Mouse (Mus musculus): ENCODE data around the gene Tmigd1. TPM values are rescaled to one million over a fixed set of nuclear protein-coding genes. Genes with fewer than 3 reads are reported as not detected.

Tmigd1 gene
- not detected in 2 replicates for polyA plus RNA-seq (2015; fragmentation: Nextera tagmentation; extraction: Ambion mirVana)

DNA sequence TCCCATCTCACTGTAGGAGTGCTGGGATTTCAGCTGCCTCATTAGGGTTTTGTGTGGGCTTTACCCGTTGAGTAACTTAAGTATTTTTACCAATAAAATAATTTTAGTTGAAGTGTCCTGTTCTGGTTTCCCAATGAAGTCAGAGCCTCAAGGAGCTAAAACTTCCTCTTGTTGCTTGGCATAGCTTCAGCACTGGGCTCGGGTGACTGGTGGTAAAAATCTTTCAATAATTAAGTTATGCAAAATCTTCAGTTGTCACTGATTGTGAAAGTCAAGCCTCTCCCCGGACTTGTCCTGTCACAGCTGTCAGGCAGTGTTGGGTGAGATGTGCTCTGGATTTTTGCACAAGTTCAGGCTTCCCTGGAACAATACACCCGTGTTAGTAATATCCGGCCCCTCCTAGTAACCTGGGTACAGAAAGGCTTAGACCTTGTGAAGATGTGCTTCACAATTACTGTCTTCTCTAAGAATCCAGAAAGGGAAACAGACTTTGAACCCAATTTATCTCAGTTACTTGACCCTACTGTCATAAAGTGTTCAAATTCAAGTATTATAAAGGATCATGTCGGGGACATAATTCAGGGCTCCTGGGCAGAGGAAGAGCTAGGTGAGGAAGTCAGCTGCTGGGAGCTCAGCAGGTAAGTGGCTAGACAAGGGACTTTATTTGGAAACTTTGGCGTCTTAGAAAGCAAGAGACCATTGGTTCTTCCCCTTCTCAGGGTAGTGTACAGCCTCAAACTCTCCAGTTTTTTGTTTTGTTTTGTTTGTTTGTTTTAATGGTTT is at the start of gene Tmigd1:
Tmigd1 (plus strand) TSS at position 581 of the 783 bp plus-strand sequence.
- no peak for ATAC-seq (ENCODE audit: low FRiP score, low read depth)
- Histone ChIP-seq H3K9ac (no peak within 1 kb of the TSS), H3K27ac (replicated peaks) (no peak within 1 kb of the TSS), H3K4me3 (no peak within 1 kb of the TSS), H3K9me3 (no peaks in the 10 kb centered on the region), H3K36me3 (no peaks in the 10 kb centered on the region), H3K4me2 (no peak within 1 kb of the TSS), H3K27me3 (no peaks in the 10 kb centered on the region), H3K4me1 (replicated peaks) (no peaks in the 10 kb centered on the region)
- whole genome bisulfite sequencing: 75% methylated on average over 7 of the region's 7 CpGs

DNA sequence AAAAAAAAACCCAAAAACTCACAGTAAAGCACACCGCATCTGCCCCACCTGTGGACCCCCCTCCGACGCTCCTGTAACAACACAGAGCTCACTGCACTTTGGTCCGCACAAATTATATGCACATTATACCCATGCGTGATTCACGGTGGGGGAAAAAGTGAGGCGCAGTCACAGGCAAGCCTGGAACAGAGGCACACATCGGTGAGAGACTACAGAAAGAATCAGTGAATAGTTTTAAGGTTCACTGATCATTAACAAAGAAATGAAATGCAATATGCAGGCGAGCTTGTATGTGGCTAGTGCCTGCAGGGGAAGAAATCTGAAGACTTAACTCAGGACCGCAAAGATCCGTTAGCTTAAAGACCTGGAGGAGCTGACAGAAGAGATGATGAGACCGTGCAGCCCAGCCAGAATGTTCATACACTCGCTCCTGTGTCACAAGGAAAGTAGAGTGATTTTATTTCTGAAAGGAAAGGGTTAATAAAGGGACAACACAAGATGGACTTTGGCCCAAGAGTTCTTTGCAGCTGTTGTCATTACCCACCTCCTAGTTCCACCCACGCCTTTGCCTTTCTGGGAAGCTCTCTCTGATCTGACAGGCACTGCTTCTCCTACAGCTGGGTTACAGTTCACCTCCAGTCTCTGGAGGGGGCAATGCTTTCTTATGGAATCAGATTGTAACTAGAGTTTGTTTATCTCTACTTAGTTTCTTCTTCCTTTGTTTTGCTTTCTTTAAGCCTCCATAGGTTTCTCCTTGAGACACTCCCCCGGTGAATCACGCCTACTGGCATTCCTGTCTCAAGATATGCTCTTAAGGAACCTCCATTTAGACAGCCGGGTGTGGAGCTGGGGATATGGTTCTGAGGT is 47.3 kb upstream of the Tmigd1 start:
- Histone ChIP-seq H3K9me3 (no peaks in the 10 kb centered on the region), H3K36me3 (no peaks in the 10 kb centered on the region), H3K4me1 (replicated peaks) (no peaks in the 10 kb centered on the region), H3K27me3 (no peaks in the 10 kb centered on the region), H3K9ac (no peak overlapping the region), H3K27ac (replicated peaks) (no peak overlapping the region), H3K4me3 (no peak overlapping the region), H3K4me2 (no peak overlapping the region)
- ATAC-seq (ENCODE audit: low FRiP score, low read depth): no peak
- 35% methylated on average over 17 of the region's 17 CpGs for WGBS

GRCm38 (mm10) chr11:76856601-76857000 is 45.4 kb upstream of the Tmigd1 start:
- no peak overlapping the region for H3K4me2 ChIP-seq
- ATAC-seq (ENCODE audit: low FRiP score, low read depth): no peak
- 92% methylated on average over 2 of the region's 2 CpGs for WGBS
- no peaks in the 10 kb centered on the region for H3K4me1 ChIP-seq (replicated peaks)
- H3K27ac ChIP-seq (replicated peaks): no peak overlapping the region
- no peak overlapping the region for H3K9ac ChIP-seq
- no peaks in the 10 kb centered on the region for H3K27me3 ChIP-seq
- no peak overlapping the region for H3K4me3 ChIP-seq
- H3K9me3 ChIP-seq: no peaks in the 10 kb centered on the region
- H3K36me3 ChIP-seq: no peaks in the 10 kb centered on the region

- H3K4me2 ChIP-seq: no peak overlapping the region
- 84% methylated on average over 7 of the region's 7 CpGs for WGBS
- H3K9ac ChIP-seq: no peak overlapping the region
- H3K4me3 ChIP-seq: no peak overlapping the region
- no peak for ATAC-seq (ENCODE audit: low FRiP score, low read depth)
- H3K4me1 ChIP-seq (replicated peaks): no peaks in the 10 kb centered on the region
- no peaks in the 10 kb centered on the region for H3K36me3 ChIP-seq
- H3K27ac ChIP-seq (replicated peaks): no peak overlapping the region
- no peaks in the 10 kb centered on the region for H3K9me3 ChIP-seq
- no peaks in the 10 kb centered on the region for H3K27me3 ChIP-seq
These were observed 44.8 kb upstream of the Tmigd1 start for GRCm38 (mm10) chr11:76857111-76857510.

- Histone ChIP-seq H3K9ac (no peak overlapping the region), H3K27me3 (no peaks in the 10 kb centered on the region), H3K4me3 (no peak overlapping the region), H3K36me3 (no peaks in the 10 kb centered on the region), H3K4me1 (replicated peaks) (no peaks in the 10 kb centered on the region), H3K9me3 (no peaks in the 10 kb centered on the region), H3K4me2 (no peak overlapping the region), H3K27ac (replicated peaks) (no peak overlapping the region)
- ATAC-seq (ENCODE audit: low FRiP score, low read depth): no peak
- WGBS: 85% methylated on average over 5 of the region's 5 CpGs
These were observed 43.2 kb upstream of the Tmigd1 start for GRCm38 (mm10) chr11:76858781-76859180.

DNA sequence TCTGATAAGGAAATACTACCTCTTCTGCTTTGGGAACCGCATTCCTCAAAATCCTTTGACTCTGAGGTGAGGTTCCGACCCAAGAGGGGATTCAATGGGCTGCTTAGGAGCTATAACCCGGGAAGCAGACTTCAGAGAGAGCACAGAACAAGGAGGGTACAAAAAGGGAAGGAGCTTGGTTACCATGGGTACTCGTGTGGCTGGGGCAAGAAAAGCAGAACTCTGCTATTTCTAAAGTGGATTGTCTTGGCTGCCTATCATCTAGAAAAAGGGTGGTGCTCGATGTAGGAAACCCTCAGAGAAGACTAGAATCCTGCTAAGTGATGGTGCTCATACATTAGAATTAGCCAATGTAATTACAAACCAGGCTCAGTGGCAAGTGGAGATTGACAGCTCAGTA is 42.7 kb upstream of the Tmigd1 start:
- no peaks in the 10 kb centered on the region for H3K9me3 ChIP-seq
- no peaks in the 10 kb centered on the region for H3K4me1 ChIP-seq (replicated peaks)
- H3K27me3 ChIP-seq: no peaks in the 10 kb centered on the region
- ATAC-seq (ENCODE audit: low FRiP score, low read depth): no peak
- H3K36me3 ChIP-seq: no peaks in the 10 kb centered on the region
- 63% methylated on average over 5 of the region's 5 CpGs for WGBS
- no peak overlapping the region for H3K27ac ChIP-seq (replicated peaks)
- no peak overlapping the region for H3K4me2 ChIP-seq
- no peak overlapping the region for H3K4me3 ChIP-seq
- H3K9ac ChIP-seq: no peak overlapping the region

DNA sequence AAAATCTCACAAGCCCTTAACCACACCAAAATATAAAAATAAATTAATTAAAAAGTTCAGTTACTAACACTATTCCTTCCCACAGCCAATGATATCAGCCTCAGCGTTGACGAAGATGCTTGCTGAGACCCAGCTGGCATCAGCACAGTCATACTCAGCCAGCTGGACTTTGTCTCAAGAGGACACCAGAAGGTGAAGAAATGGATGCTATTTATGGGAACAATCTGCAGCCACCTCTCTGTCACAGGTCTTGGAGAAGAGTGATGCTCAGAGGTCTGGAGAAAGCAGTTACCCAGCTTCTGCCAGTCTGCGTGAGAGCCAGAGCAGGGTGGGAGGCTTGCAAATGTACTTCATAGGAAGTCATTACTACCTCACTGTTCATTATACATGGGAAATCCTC is 40.8 kb upstream of the Tmigd1 start:
- H3K27ac ChIP-seq (replicated peaks): no peak overlapping the region
- H3K4me2 ChIP-seq: no peak overlapping the region
- ATAC-seq (ENCODE audit: low FRiP score, low read depth): no peak
- H3K27me3 ChIP-seq: no peaks in the 10 kb centered on the region
- no peaks in the 10 kb centered on the region for H3K36me3 ChIP-seq
- no peak overlapping the region for H3K9ac ChIP-seq
- no peaks in the 10 kb centered on the region for H3K4me1 ChIP-seq (replicated peaks)
- no peaks in the 10 kb centered on the region for H3K9me3 ChIP-seq
- 86% methylated on average over 3 of the region's 3 CpGs for WGBS
- no peak overlapping the region for H3K4me3 ChIP-seq

GRCm38 (mm10) chr11:76872556-76873234 is 29.3 kb upstream of the Tmigd1 start:
- H3K36me3 ChIP-seq: no peaks in the 10 kb centered on the region
- ATAC-seq (ENCODE audit: low FRiP score, low read depth): no peak
- whole genome bisulfite sequencing: 65% methylated on average over 11 of the region's 11 CpGs
- H3K4me3 ChIP-seq: no peak overlapping the region
- no peak overlapping the region for H3K27ac ChIP-seq (replicated peaks)
- H3K4me1 ChIP-seq (replicated peaks): no peaks in the 10 kb centered on the region
- H3K9ac ChIP-seq: no peak overlapping the region
- no peak overlapping the region for H3K4me2 ChIP-seq
- H3K9me3 ChIP-seq: no peaks in the 10 kb centered on the region
- H3K27me3 ChIP-seq: no peaks in the 10 kb centered on the region

DNA sequence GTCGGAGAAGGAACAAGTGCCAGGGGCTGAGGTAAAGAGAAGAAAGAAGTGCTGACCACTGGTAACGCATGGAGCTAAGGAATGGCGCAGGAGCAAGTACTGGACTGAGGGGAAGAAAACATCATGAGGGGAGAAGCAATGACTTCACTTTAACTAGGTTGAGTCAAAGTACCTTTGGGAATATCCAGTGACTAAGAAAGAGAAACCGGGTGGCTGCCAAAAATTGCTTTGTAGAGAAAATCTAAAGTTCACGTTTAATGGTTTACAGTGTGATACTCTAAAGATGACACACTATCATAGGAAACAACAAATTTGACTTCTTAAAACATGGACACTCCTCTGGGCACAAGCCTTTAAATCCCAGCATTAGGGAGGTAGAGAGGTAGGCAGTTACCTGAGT is 28.1 kb upstream of the Tmigd1 start:
- Histone ChIP-seq H3K27ac (replicated peaks) (no peak overlapping the region), H3K4me1 (replicated peaks) (no peaks in the 10 kb centered on the region), H3K36me3 (no peaks in the 10 kb centered on the region), H3K4me3 (no peak overlapping the region), H3K9me3 (no peaks in the 10 kb centered on the region), H3K9ac (no peak overlapping the region), H3K27me3 (no peaks in the 10 kb centered on the region), H3K4me2 (no peak overlapping the region)
- no peak for ATAC-seq (ENCODE audit: low FRiP score, low read depth)
- 94% methylated on average over 5 of the region's 5 CpGs for WGBS

- Histone ChIP-seq H3K4me2 (no peak overlapping the region), H3K36me3 (no peaks in the 10 kb centered on the region), H3K9me3 (no peaks in the 10 kb centered on the region), H3K27me3 (no peaks in the 10 kb centered on the region), H3K9ac (no peak overlapping the region), H3K4me3 (no peak overlapping the region), H3K27ac (replicated peaks) (no peak overlapping the region), H3K4me1 (replicated peaks) (no peaks in the 10 kb centered on the region)
- no peak for ATAC-seq (ENCODE audit: low FRiP score, low read depth)
- 70% methylated on average over 6 of the region's 6 CpGs for WGBS
These were observed 27.2 kb upstream of the Tmigd1 start for GRCm38 (mm10) chr11:76874766-76875165.

GRCm38 (mm10) chr11:76879816-76880215 is 22.1 kb upstream of the Tmigd1 start:
- H3K36me3 ChIP-seq: no peaks in the 10 kb centered on the region
- H3K4me2 ChIP-seq: no peak overlapping the region
- no peaks in the 10 kb centered on the region for H3K9me3 ChIP-seq
- no peaks in the 10 kb centered on the region for H3K4me1 ChIP-seq (replicated peaks)
- H3K27me3 ChIP-seq: no peaks in the 10 kb centered on the region
- no peak overlapping the region for H3K9ac ChIP-seq
- no peak overlapping the region for H3K4me3 ChIP-seq
- WGBS: 82% methylated on average over 5 of the region's 5 CpGs
- H3K27ac ChIP-seq (replicated peaks): no peak overlapping the region
- no peak for ATAC-seq (ENCODE audit: low FRiP score, low read depth)

DNA sequence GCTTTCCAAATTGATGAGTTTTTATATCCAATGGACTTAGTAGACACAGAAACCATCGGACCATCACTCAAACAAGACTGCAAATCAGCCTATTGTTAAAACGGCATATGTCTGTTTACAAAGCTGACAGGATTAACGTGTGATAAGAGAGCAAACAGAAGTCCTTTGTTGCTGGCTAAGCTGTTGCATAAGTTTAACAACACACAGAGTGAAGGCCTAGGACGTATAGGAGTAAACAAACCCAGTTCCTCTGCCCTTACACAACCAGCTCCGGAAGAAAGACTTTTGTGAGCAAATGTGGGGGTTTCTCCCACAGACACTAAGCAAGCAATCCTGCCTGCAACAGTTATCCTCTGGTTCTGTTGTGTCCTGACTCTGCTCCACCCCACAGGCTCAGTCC is 17.5 kb upstream of the Tmigd1 start:
- 50% methylated on average over 5 of the region's 5 CpGs for WGBS

More for the DNA sequence above, 17.5 kb upstream of the Tmigd1 start:
- H3K4me1 ChIP-seq (replicated peaks): no peaks in the 10 kb centered on the region
- no peaks in the 10 kb centered on the region for H3K36me3 ChIP-seq
- no peaks in the 10 kb centered on the region for H3K9me3 ChIP-seq
- H3K27me3 ChIP-seq: no peaks in the 10 kb centered on the region
- no peak overlapping the region for H3K4me3 ChIP-seq
- no peak overlapping the region for H3K27ac ChIP-seq (replicated peaks)
- ATAC-seq (ENCODE audit: low FRiP score, low read depth): no peak
- no peak overlapping the region for H3K4me2 ChIP-seq
- H3K9ac ChIP-seq: no peak overlapping the region

Data from hindbrain, embryonic 15.5 days (tissue).